Mouse (Mus musculus): ENCODE measurements around the gene Stfa2l1. TPM values are rescaled to one million over a fixed set of nuclear protein-coding genes. Genes with fewer than 3 reads are reported as not detected.
"Not testable (repeated sequence)": the region's sequence is repeated elsewhere in the genome, so short reads cannot be mapped to it uniquely, and the experiment has no call there.

The Stfa2l1 gene
- 82.3 and 84.4 TPM in 2 replicates for polyA plus RNA-seq (2015; fragmentation: Nextera tagmentation; extraction: Ambion mirVana)

DNA sequence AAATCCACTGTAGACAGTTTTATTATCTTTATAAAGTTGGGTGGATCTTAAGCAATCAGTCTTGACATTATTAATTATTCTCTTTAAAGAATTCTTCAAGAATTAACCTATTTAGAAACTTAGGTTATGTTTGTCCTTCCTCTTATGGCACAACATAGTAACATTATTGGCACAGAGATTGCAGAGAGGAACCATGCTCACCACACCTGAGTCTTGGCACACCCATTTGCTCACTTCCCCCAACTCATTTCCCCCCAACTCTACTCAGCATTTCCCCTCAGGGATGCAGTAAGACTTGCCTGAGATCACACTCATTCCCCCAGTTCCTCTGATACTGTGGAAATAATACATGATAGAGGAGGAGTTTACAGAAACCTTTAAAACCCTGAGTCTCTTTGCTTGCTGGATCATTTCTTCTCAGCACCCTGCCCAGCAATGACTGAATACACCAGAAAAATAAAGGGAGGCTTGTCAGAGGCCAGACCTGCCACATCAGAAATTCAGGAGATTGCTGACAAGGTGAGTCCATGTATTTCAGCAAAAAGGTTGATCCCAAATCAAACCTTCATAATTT, at the start of gene Stfa2l1:
Stfa2l1 (plus strand) TSS at position 410 of the 574 bp plus-strand sequence.
- H3K27me3 ChIP-seq (ENCODE audit: control insufficient read depth, insufficient read depth, low read depth, low read length): no peaks in the 10 kb centered on the region
- H3K9me3 ChIP-seq (replicated peaks; ENCODE audit: control insufficient read depth, low read length): no peaks in the 10 kb centered on the region
- no peak for ATAC-seq (ENCODE audit: low read depth)
- H3K9ac ChIP-seq (ENCODE audit: low read depth, low read length): no peak within 1 kb of the TSS
- no peak within 1 kb of the TSS for H3K4me3 ChIP-seq (ENCODE audit: low read depth, low read length)
- H3K27ac ChIP-seq (ENCODE audit: low read length): no peak within 1 kb of the TSS
- H3K36me3 ChIP-seq (ENCODE audit: control insufficient read depth, insufficient read depth): no peaks in the 10 kb centered on the region
- H3K4me1 ChIP-seq (ENCODE audit: control insufficient read depth, low read depth, low read length): no peaks in the 10 kb centered on the region
- no peak within 1 kb of the TSS for H3K4me2 ChIP-seq (ENCODE audit: low read depth, low read length)

DNA sequence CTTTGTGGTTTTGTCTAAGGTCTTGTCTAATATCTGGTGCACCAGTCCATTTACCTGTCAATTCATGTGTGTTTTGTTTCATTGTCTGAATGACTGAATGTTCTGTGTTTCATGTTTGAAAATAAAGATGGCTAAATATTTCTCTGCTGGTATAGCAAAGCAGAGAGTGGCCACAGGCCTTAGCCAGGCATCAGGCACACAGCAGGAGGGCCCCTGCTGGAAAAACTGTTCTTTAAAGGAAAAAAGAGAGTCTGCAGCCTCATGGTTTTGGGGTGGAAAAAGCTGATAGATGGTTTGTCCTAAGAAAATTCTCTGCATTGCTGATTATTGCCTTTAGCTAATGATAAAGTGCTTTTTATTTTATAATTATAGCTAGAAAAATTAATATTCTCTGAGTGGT, 45.1 kb upstream of the Stfa2l1 start:
- H3K36me3 ChIP-seq (ENCODE audit: control insufficient read depth, insufficient read depth); H3K9ac ChIP-seq (ENCODE audit: low read depth, low read length); H3K4me3 ChIP-seq (ENCODE audit: low read depth, low read length); H3K27ac ChIP-seq (ENCODE audit: low read length); H3K4me1 ChIP-seq (ENCODE audit: control insufficient read depth, low read depth, low read length); ATAC-seq (ENCODE audit: low read depth); H3K27me3 ChIP-seq (ENCODE audit: control insufficient read depth, insufficient read depth, low read depth, low read length); H3K9me3 ChIP-seq (replicated peaks; ENCODE audit: control insufficient read depth, low read length); H3K4me2 ChIP-seq (ENCODE audit: low read depth, low read length): not testable (repeated sequence)

DNA sequence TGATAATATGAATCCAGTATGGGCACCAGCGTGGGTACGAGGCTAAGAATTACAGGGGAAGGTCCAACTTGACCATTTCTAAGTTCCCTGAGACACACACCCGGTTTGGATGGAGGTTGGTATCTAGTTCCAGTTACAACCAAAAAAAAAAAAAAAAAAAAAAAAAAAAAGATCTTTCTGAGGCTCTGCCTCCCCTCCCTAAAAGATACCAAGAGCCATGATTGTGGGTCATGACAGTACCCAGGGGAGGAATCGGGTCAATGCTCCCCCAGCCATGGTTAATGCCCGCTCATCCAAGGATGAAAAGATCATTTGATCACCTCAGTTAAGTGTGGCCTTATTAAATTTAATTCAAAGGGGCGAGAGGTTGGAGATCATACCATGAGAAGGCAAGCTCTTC, 40.9 kb upstream of the Stfa2l1 start:
- H3K27me3 ChIP-seq (ENCODE audit: control insufficient read depth, insufficient read depth, low read depth, low read length); ATAC-seq (ENCODE audit: low read depth): not testable (repeated sequence)
- 65% methylated on average over 6 of the region's 6 CpGs for WGBS (ENCODE audit: insufficient replicate concordance)

DNA sequence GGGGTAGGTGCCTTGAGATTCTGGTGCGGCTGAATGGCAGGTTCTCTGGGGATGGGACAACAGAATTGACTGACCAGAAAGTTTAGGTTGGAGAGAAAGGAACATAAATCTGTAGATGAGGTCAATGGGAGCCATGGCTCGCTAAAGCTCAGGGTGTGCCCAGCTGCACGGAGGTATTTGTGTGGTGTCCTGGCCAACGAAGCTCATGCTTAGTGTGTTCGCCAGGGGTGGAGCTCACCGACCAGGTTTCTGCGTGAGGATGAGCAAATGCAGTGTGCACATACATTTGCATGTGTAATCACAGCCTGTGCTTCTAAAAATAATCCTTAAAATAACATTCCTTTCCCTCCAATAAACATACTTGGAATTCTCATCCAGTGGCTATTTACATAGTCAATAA, 28.5 kb upstream of the Stfa2l1 start:
- Histone ChIP-seq H3K4me2 (ENCODE audit: low read depth, low read length) (no peak overlapping the region), H3K36me3 (ENCODE audit: control insufficient read depth, insufficient read depth) (no peaks in the 10 kb centered on the region), H3K4me3 (ENCODE audit: low read depth, low read length) (no peak overlapping the region), H3K27me3 (ENCODE audit: control insufficient read depth, insufficient read depth, low read depth, low read length) (no peaks in the 10 kb centered on the region), H3K9me3 (replicated peaks; ENCODE audit: control insufficient read depth, low read length) (no peaks in the 10 kb centered on the region), H3K4me1 (ENCODE audit: control insufficient read depth, low read depth, low read length) (no peaks in the 10 kb centered on the region), H3K27ac (ENCODE audit: low read length) (no peak overlapping the region), H3K9ac (ENCODE audit: low read depth, low read length) (no peak overlapping the region)
- ATAC-seq (ENCODE audit: low read depth): no peak
- 66% methylated on average over 7 of the region's 7 CpGs for WGBS (ENCODE audit: insufficient replicate concordance)

More for the DNA sequence above, 40.9 kb upstream of the Stfa2l1 start:
- not testable (repeated sequence) for H3K4me1 ChIP-seq (ENCODE audit: control insufficient read depth, low read depth, low read length); H3K36me3 ChIP-seq (ENCODE audit: control insufficient read depth, insufficient read depth); H3K9ac ChIP-seq (ENCODE audit: low read depth, low read length); H3K4me3 ChIP-seq (ENCODE audit: low read depth, low read length); H3K9me3 ChIP-seq (replicated peaks; ENCODE audit: control insufficient read depth, low read length); H3K27ac ChIP-seq (ENCODE audit: low read length); H3K4me2 ChIP-seq (ENCODE audit: low read depth, low read length)

DNA sequence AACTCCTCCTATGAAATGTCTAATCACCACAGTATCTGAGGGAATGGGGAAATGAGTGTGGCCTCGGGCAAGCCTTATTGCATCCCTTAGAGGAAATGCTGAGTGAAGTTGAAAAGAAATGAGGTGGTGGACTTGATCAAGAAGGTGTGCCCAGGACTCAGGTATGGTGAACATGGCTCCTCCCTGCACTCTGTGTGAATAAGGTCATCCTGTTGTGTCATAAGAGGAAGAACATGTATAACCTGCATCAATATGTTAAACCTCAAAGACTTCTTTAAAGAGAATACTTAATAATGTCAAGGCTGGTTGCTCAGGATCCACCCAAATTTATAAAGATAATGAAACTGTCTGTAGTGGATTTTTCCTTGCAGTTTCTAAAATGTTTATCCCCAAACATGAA, 25.5 kb upstream of the Stfa2l1 start, which contains the start of gene Csta1:
Csta1 (minus strand) TSS at position 101 of the 400 bp plus-strand sequence.
- H3K9me3 ChIP-seq (replicated peaks; ENCODE audit: control insufficient read depth, low read length): no peaks in the 10 kb centered on the region
- 32% methylated on average over 1 of the region's 1 CpGs for WGBS (ENCODE audit: insufficient replicate concordance)
- H3K27me3 ChIP-seq (ENCODE audit: control insufficient read depth, insufficient read depth, low read depth, low read length): no peaks in the 10 kb centered on the region
- H3K4me3 ChIP-seq (ENCODE audit: low read depth, low read length): no peak within 1 kb of the TSS
- no peak within 1 kb of the TSS for H3K9ac ChIP-seq (ENCODE audit: low read depth, low read length)
- H3K4me2 ChIP-seq (ENCODE audit: low read depth, low read length): no peak within 1 kb of the TSS
- ATAC-seq (ENCODE audit: low read depth): no peak
- H3K36me3 ChIP-seq (ENCODE audit: control insufficient read depth, insufficient read depth): no peaks in the 10 kb centered on the region
- no peak within 1 kb of the TSS for H3K27ac ChIP-seq (ENCODE audit: low read length)
- H3K4me1 ChIP-seq (ENCODE audit: control insufficient read depth, low read depth, low read length): no peaks in the 10 kb centered on the region

DNA sequence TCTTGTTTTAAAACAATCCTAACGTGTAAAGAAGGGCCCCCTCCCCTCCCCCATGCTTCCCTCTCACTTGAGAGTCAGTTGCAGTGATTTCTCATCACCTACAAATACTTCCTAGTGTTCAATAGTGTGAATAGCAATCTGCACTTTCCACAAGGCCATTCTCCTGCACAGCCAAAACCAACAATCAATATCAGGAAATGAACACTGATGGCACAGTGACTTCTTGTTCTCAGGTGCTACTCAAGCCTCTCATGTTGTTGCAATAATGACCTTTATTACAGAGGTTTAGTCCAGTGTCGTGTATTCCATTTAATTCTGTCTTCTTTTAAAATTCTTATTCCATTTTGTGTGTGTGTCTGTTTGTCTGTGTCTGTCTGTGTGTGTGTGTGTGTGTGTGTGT, 18.4 kb upstream of the Stfa2l1 start:
- H3K36me3 ChIP-seq (ENCODE audit: control insufficient read depth, insufficient read depth): no peaks in the 10 kb centered on the region
- no peak for ATAC-seq (ENCODE audit: low read depth)
- no peaks in the 10 kb centered on the region for H3K27me3 ChIP-seq (ENCODE audit: control insufficient read depth, insufficient read depth, low read depth, low read length)
- 44% methylated on average over 2 of the region's 2 CpGs for WGBS (ENCODE audit: insufficient replicate concordance)
- no peak overlapping the region for H3K4me2 ChIP-seq (ENCODE audit: low read depth, low read length)
- H3K4me1 ChIP-seq (ENCODE audit: control insufficient read depth, low read depth, low read length): no peaks in the 10 kb centered on the region
- H3K9me3 ChIP-seq (replicated peaks; ENCODE audit: control insufficient read depth, low read length): no peaks in the 10 kb centered on the region
- no peak overlapping the region for H3K27ac ChIP-seq (ENCODE audit: low read length)
- no peak overlapping the region for H3K9ac ChIP-seq (ENCODE audit: low read depth, low read length)
- no peak overlapping the region for H3K4me3 ChIP-seq (ENCODE audit: low read depth, low read length)

DNA sequence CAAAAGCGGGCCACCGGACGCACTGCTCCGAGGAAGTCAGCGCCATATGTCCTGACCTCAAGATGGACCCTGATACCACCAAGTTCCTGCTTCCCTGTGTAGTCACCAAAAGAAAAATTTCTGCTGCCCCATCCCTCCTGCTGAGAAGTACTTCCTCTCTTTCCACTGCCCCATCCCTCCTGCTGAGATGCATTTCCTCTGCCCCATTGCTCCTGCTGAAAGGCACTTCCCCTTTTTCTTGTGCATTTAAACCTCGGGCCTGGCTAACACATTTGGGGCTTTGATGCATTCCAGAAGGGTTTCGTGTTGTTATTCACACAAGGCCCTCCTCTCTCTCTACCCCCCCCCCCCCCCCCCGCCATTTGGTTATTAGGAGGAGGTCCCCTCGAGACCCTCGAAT, 11.2 kb downstream of the Stfa2l1 start:
- not testable (repeated sequence) for H3K36me3 ChIP-seq (ENCODE audit: control insufficient read depth, insufficient read depth); H3K9me3 ChIP-seq (replicated peaks; ENCODE audit: control insufficient read depth, low read length); ATAC-seq (ENCODE audit: low read depth); H3K4me2 ChIP-seq (ENCODE audit: low read depth, low read length); H3K27me3 ChIP-seq (ENCODE audit: control insufficient read depth, insufficient read depth, low read depth, low read length); H3K9ac ChIP-seq (ENCODE audit: low read depth, low read length); H3K27ac ChIP-seq (ENCODE audit: low read length); H3K4me3 ChIP-seq (ENCODE audit: low read depth, low read length); H3K4me1 ChIP-seq (ENCODE audit: control insufficient read depth, low read depth, low read length)
- WGBS (ENCODE audit: insufficient replicate concordance): 72% methylated on average over 9 of the region's 10 CpGs

DNA sequence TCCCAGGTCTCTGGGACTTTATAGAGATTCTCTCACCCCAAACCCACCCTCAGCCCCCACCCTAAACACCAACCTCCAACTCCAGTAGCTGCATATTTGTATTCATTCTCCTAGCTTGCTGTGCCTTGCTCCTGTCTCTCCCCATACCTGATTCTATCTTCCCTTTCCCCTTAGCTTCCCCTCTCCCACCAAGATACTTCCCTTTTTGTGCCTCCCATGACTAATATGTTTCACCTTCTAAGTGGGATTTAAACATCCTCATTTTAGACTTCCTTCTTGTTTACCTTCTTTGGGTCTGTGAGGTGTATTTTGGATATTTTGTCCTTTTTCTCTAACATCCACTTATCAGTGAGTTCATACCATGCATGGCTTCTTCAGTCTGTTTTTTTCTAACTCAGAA, 19.5 kb downstream of the Stfa2l1 start:
- no peaks in the 10 kb centered on the region for H3K9me3 ChIP-seq (replicated peaks; ENCODE audit: control insufficient read depth, low read length)
- no peak overlapping the region for H3K9ac ChIP-seq (ENCODE audit: low read depth, low read length)
- H3K36me3 ChIP-seq (ENCODE audit: control insufficient read depth, insufficient read depth): no peaks in the 10 kb centered on the region
- no peaks in the 10 kb centered on the region for H3K4me1 ChIP-seq (ENCODE audit: control insufficient read depth, low read depth, low read length)
- no peak overlapping the region for H3K27ac ChIP-seq (ENCODE audit: low read length)
- H3K4me3 ChIP-seq (ENCODE audit: low read depth, low read length): no peak overlapping the region
- no peak for ATAC-seq (ENCODE audit: low read depth)
- no peak overlapping the region for H3K4me2 ChIP-seq (ENCODE audit: low read depth, low read length)
- no peaks in the 10 kb centered on the region for H3K27me3 ChIP-seq (ENCODE audit: control insufficient read depth, insufficient read depth, low read depth, low read length)

DNA sequence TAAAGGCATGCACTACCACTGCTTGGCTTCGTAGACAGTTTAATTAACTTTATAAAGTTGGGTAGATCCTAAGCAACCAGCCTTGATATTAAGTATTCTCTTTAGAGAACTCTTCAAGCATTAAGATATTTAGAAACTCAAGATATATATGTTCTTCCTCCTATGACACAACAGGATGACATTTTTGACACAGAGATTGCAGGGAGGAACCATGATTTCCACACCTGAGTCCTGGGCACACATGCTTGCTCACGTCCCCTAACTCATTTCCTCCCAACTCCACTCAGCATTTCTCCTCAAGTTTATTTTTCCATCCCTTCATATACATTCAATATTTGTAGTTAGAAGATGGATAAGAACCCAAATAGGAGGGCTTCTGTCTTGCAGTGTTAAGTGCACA, 23.3 kb downstream of the Stfa2l1 start:
- no peaks in the 10 kb centered on the region for H3K36me3 ChIP-seq (ENCODE audit: control insufficient read depth, insufficient read depth)
- ATAC-seq (ENCODE audit: low read depth): no peak
- no peak overlapping the region for H3K4me3 ChIP-seq (ENCODE audit: low read depth, low read length)
- H3K4me2 ChIP-seq (ENCODE audit: low read depth, low read length): no peak overlapping the region
- H3K9me3 ChIP-seq (replicated peaks; ENCODE audit: control insufficient read depth, low read length): no peaks in the 10 kb centered on the region
- H3K27ac ChIP-seq (ENCODE audit: low read length): no peak overlapping the region
- H3K27me3 ChIP-seq (ENCODE audit: control insufficient read depth, insufficient read depth, low read depth, low read length): no peaks in the 10 kb centered on the region
- 51% methylated on average over 2 of the region's 2 CpGs for WGBS (ENCODE audit: insufficient replicate concordance)
- H3K4me1 ChIP-seq (ENCODE audit: control insufficient read depth, low read depth, low read length): no peaks in the 10 kb centered on the region
- no peak overlapping the region for H3K9ac ChIP-seq (ENCODE audit: low read depth, low read length)

DNA sequence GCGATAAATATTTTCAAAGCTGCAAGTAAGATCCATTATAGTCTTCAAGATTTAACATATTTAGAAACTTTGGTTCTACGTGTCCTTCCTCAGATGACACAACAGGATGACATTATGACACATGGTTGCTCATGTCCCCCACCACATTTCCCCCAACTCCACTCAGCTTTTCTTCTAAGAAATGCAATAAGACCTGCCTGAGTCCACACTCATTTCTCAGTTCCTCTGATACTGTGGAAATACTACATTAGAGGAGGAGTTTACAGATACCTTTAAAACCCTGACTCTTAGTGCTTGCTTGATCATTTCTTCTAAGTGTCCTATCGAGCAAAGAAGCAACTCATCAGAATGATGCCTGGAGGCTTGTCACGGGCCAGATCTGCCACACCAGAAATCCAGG, 27.3 kb downstream of the Stfa2l1 start, which contains the start of gene Gm5483:
Gm5483 (plus strand) TSS at position 301 of the 400 bp plus-strand sequence.
- not testable (repeated sequence) for H3K9ac ChIP-seq (ENCODE audit: low read depth, low read length); H3K4me3 ChIP-seq (ENCODE audit: low read depth, low read length); H3K27me3 ChIP-seq (ENCODE audit: control insufficient read depth, insufficient read depth, low read depth, low read length); H3K36me3 ChIP-seq (ENCODE audit: control insufficient read depth, insufficient read depth); H3K27ac ChIP-seq (ENCODE audit: low read length); ATAC-seq (ENCODE audit: low read depth); H3K4me2 ChIP-seq (ENCODE audit: low read depth, low read length); H3K9me3 ChIP-seq (replicated peaks; ENCODE audit: control insufficient read depth, low read length); H3K4me1 ChIP-seq (ENCODE audit: control insufficient read depth, low read depth, low read length)
- 47% methylated on average over 4 of the region's 4 CpGs for WGBS (ENCODE audit: insufficient replicate concordance)
